Mouse (Mus musculus) cerebellum, adult 2 months (tissue): Measurements from ENCODE around the gene Plekhg3. TPM values are rescaled to one million over a fixed set of nuclear protein-coding genes. Genes with fewer than 3 reads are reported as not detected.

Source experiments
- DNase-seq, 2 experiments: peaks; one replicate each; pipeline ENCODE4 v3.0.0; 2021
- H3K27ac ChIP-seq: fragments of 200-500 bp; 2 replicates; pipeline ENCODE4 v1.5.1; 2012; ENCODE audit warnings: low read length, control low read depth, inconsistent platforms; ENCODE audit not compliant: insufficient read depth
- H3K27me3 ChIP-seq: fragments of 200-500 bp; 2 replicates; pipeline ENCODE4 v1.6.1; 2012; ENCODE audit warnings: inconsistent platforms, mild to moderate bottlenecking, low read length, moderate library complexity; ENCODE audit not compliant: control insufficient read depth, insufficient read depth
- H3K4me1 ChIP-seq: fragments of 200-500 bp; 2 replicates; pipeline ENCODE4 v1.6.1; 2011; ENCODE audit warnings: low read length; ENCODE audit not compliant: control insufficient read depth, insufficient read depth
- H3K4me3 ChIP-seq: fragments of 200-500 bp; replicated peaks from 2 replicates; pipeline ENCODE3; 2011; ENCODE audit warnings: mild to moderate bottlenecking, low read depth, low read length, control low read depth; ENCODE audit not compliant: insufficient read depth
- CTCF ChIP-seq: fragments of 200-500 bp; IDR thresholded peaks from 2 replicates; pipeline ENCODE4 v1.5.1; 2011; ENCODE audit warnings: low read depth, mild to moderate bottlenecking, control low read depth, low read length, moderate library complexity, borderline replicate concordance; ENCODE audit not compliant: insufficient read depth
- POLR2A ChIP-seq: fragments of 200-500 bp; IDR thresholded peaks from 2 replicates; pipeline ENCODE4 v1.6.1; 2011; ENCODE audit warnings: low read length, control low read depth, borderline replicate concordance; ENCODE audit not compliant: insufficient read depth
- WGBS: fragments of 180-500 bp; shearing (Covaris S2); methylation state at CpG from one replicate; pipeline ENCODE4 v1.1.7; 2018; 5-methylcytosine and 5-hydroxymethylcytosine counted together
- polyA plus RNA-seq: library from polyadenylated mRNA; depleted of rRNA; stranded (reverse); fragments of >200 nt; gene quantifications from 2 replicates; pipeline ENCODE4 v1.2.3, GENCODE M21; 2012

Gene Plekhg3
- polyA plus RNA-seq, 1 experiment = 34.4 TPM

DNA sequence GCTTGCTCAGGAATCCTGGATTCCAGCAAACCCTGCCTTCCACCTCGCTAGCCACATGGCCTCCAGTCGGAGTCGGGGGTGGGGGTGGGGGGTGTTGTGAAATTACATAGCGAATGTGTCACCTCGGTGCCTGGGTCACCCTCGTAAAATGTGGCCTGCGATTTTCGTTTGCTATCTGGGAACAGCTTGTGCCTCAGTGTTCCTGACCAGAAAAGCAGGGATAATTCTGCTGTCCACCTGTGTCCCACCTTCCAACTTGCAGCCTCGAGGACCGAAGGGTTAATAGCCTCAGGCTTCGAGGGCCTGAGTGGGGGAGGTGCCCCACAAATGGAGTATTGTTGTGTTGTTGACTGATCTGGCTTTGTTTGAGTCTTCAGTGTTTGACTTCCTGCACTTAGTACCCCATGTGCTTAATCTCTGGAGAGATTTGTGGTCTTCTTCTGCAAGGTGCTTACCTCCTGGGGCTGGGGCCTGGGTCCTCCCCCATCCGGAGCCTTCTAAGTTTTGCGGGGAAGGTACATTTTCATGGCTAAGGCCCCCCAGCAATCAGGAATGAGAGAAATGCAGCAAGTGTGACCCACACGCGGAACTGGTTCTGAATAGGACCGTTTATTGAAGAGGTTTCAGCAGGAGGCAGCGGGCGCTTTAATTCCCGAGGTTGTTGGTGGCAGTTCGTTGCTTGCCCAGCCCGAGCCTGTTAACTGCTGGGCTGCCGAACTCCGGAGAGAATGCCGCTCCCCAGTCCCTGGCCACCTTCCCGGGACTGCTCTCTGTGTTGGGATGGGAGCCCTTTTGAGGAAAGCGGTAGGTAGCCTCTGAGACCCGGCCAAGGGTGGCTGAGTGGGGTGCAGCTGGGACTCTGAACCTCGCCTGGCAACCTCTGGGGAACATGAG lies 15.9 kb downstream of the Plekhg3 start:
- Histone ChIP-seq H3K4me1 (peaks cover 13% of the 10 kb centered on the region), H3K27me3 (no peaks in the 10 kb centered on the region), H3K27ac (peak overlapping the region; percentile 13; the same call in 1 of the 2 replicates), H3K4me3 (peak overlapping the region; percentile 16)
- TF ChIP-seq CTCF (no peak), POLR2A (no peak)
- 21% methylated on average over 28 of the region's 28 CpGs for WGBS
- peak; percentile 53 to 59 for DNase-seq

DNA sequence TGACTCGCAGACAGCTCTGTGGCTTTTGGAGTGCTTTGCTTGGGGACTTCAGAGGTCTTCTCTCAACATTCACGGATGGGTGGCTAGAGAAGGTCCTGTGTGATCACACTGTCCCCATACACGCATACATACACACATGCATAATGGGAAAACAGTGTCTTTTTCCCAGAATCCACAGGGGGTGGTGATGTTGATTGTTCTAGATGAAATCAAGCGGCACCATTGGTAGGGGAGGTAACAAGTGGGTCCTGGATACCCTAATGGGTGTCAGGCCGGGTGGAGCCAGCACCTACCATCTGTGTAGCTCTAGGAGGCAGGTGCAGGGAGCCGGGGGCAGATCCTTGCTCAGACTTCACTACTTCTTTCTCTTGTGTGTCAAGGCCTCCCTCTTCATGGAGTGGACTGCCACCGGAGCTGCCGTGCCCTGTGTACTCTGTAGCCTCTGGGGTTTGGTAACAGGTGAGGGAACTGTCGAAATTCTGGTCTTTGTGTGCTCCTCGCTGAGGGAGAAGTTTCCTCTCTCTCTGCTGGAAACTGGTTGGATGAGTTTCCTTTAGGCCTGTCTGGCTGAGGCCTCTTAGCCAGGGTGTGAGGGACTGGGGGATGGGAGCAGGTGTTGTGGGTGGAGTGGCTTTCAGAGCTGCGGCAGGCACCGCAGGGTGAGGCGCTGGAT lies 16.9 kb downstream of the Plekhg3 start:
- 63% methylated on average over 13 of the region's 13 CpGs for WGBS
- Histone ChIP-seq H3K4me3 (no peak overlapping the region), H3K27ac (no peak overlapping the region; the same call in 1 of the 2 replicates), H3K4me1 (peaks cover 13% of the 10 kb centered on the region), H3K27me3 (no peaks in the 10 kb centered on the region)
- TF ChIP-seq POLR2A (no peak), CTCF (no peak)
- DNase-seq = no peak

DNA sequence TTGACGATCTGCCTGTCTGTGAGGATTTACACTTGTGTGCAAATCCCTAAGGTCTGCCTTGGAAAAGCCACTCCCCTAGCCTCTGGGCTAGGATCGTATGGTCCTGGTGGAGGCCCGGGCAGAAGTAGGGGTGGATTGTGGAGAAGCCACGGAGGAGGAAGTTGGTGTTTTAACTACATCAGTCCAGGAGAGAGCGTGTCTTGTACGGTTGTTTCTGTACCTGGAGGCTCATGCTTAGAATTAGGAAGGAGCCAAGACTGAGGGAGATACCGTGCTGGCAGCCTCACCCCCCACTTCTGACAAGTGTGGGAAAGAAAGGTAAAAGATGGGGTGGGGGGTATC lies 17.4 kb downstream of the Plekhg3 start:
- Histone ChIP-seq H3K27me3 (no peaks in the 10 kb centered on the region), H3K4me1 (peaks cover 13% of the 10 kb centered on the region), H3K27ac (no peak overlapping the region; the same call in 1 of the 2 replicates), H3K4me3 (no peak overlapping the region)
- 68% methylated on average over 7 of the region's 7 CpGs for WGBS
- no peak for TF ChIP-seq CTCF
- TF ChIP-seq POLR2A = no peak
- no peak for DNase-seq

DNA sequence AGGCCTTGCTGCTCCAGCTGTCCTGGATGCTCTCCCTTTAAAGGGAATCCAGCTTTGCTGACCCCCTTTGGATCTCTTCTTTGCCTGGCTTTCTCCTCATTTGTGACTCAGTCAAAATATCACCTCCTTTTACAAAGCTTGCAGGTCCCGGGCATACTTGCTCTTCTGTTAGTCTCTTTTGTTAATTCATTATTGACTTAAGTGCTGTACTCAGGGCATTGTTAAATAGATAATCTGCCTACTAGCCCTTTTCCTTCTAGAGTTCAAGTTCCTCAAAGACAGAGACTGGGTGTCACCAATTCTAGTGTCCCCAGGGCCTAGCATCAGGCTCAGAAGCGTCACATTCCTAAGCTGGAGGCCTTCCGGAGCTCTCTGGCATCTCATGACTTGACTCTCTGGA lies 18.5 kb downstream of the Plekhg3 start:
- H3K27ac ChIP-seq = no peak overlapping the region
- WGBS = 91% methylated on average over 3 of the region's 3 CpGs
- no peaks in the 10 kb centered on the region for H3K27me3 ChIP-seq
- peaks cover 13% of the 10 kb centered on the region for H3K4me1 ChIP-seq
- TF ChIP-seq CTCF (no peak), POLR2A (no peak)
- no peak for DNase-seq
- no peak overlapping the region for H3K4me3 ChIP-seq

DNA sequence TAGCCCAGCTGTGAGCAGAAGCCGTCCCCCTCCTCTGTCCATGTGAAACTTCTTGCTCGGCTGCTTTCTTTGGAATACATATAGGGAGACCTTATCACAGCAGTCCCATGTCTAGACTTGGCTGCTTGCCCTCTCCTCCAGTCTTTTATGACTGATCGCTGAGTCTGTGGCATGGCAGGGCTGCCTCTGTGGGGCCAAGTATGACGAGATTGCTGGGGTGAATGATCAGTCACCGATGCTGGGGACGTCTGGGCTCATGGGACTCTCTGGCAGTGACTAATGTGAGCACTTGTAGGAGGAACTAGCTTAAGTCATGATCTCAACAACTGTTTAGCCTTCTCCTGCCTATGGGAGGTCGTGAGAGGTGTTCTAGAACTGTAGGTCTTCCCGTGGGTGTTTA lies 21.6 kb downstream of the Plekhg3 start:
- DNase-seq = no peak
- Histone ChIP-seq H3K4me1 (peaks cover 8% of the 10 kb centered on the region), H3K4me3 (no peak overlapping the region), H3K27ac (no peak overlapping the region), H3K27me3 (no peaks in the 10 kb centered on the region)
- WGBS = 49% methylated on average over 8 of the region's 8 CpGs
- no peak for TF ChIP-seq POLR2A
- TF ChIP-seq CTCF = no peak

DNA sequence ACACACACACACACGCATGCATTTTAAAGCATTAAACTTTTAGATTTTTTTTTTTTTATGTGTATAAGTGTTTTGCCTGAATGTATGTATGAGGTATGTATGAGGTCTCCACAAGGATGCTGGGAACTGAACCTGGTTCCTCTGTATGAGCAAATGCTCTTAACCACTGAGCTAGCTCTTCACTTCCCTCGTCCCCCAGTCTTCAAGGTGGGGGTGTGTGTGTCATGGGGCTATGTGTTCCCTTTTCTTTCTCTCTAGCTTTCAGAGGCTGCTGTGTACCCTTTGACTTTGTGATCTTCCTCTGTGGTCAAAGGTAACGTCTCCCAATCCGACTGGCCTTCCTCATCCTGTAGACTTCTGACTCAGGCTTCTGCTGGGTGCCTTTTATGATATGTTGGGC lies 22.3 kb downstream of the Plekhg3 start:
- DNase-seq = no peak
- no peak overlapping the region for H3K27ac ChIP-seq
- no peak overlapping the region for H3K4me3 ChIP-seq
- no peaks in the 10 kb centered on the region for H3K27me3 ChIP-seq
- 93% methylated on average over 4 of the region's 4 CpGs for WGBS
- no peak for TF ChIP-seq POLR2A
- no peak for TF ChIP-seq CTCF
- H3K4me1 ChIP-seq = peaks cover 5% of the 10 kb centered on the region

DNA sequence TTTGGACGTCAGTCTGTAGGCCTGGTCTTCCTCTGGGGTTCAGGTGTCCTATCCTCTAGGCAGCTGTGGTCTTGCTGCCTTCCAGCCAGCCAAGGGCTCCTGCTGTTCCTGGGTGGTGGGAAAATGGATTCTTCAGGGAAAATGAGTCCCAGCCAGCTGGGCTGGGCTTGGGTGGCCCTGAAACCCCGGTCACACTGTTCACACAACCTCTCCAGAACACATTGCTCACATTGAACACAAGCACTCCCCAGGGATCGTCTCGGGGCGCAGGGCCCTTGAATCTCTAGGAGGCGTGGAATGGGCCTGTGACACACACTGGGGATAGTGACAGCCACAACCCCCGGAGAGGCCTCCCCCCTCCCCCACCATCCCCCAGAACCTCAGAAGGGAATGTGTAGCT lies 23.2 kb downstream of the Plekhg3 start:
- Histone ChIP-seq H3K4me3 (no peak overlapping the region), H3K4me1 (peaks cover 9% of the 10 kb centered on the region), H3K27me3 (no peaks in the 10 kb centered on the region), H3K27ac (no peak overlapping the region)
- TF ChIP-seq POLR2A (no peak), CTCF (no peak)
- DNase-seq = no peak
- 78% methylated on average over 7 of the region's 7 CpGs for WGBS

DNA sequence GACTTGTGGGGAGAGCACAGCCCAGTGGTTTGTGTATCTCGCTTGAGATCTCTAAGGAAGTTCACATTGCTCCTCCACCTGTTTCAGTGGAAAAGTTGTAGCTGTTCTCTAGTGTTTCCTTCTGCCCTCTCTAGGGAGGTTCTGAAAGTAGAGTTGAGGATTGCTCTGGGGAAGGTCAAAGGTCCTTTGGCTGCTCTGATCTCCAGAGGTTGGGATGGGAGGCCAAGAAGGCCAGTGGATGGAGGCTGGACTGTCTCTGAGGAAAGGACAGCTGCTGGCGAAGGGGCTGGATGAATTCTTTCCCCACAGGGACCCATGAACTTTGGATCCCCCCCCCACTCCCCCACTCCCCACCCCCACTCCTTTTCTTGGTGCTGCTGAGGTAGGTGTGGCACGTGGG lies 23.7 kb downstream of the Plekhg3 start:
- TF ChIP-seq POLR2A (no peak), CTCF (no peak)
- Histone ChIP-seq H3K4me3 (no peak overlapping the region), H3K4me1 (peaks cover 9% of the 10 kb centered on the region), H3K27ac (no peak overlapping the region), H3K27me3 (no peaks in the 10 kb centered on the region)
- WGBS = 87% methylated on average over 3 of the region's 3 CpGs
- no peak for DNase-seq
